Mouse (Mus musculus) heart, adult 2 months (tissue): ENCODE data around the gene Rpusd2.

ENCODE experiments used
- CTCF ChIP-seq: fragments of 200-600 bp; IDR thresholded peaks from 2 replicates; pipeline ENCODE4 v1.8.1; 2022; ENCODE audit warnings: antibody characterized with exemption, mild to moderate bottlenecking, moderate library complexity
- EP300 ChIP-seq: fragments of 200-500 bp; IDR thresholded peaks from 2 replicates; pipeline ENCODE4 v1.6.1; 2011; ENCODE audit warnings: low read depth, low read length, control low read depth; ENCODE audit not compliant: insufficient read depth
- POLR2A ChIP-seq: fragments of 200-500 bp; IDR thresholded peaks from 2 replicates; pipeline ENCODE4 v1.6.1; 2011; ENCODE audit warnings: mild to moderate bottlenecking, low read depth, low read length, control low read depth; ENCODE audit not compliant: insufficient read depth

DNA sequence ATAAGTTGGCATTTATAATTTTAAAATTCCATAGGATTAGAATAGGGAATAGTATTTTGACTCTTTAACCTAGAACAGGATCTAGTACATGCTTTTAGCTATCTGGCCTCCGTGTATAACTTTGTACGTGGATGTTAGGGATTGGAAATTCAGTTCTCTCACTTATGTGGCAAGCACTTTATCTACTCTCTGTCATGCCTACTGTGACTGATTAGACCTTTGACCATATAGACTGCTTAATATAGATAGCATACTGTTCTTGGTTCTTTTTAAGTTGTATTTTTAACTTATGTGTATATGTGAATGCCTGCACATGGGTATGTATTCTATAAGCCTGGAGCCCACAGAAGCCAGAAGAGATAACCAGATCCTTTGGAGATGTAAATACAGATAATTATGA is 25.5 kb downstream of the Rpusd2 start:
- TF ChIP-seq POLR2A (no peak), EP300 (no peak), CTCF (no peak)
